Mouse (Mus musculus) gastrocnemius, postnatal 25 days (tissue): ENCODE results near the gene Pde4d. TPM values are rescaled to one million over a fixed set of nuclear protein-coding genes. Genes with fewer than 3 reads are reported as not detected.
"Not testable (repeated sequence)": the region's sequence is repeated elsewhere in the genome, so short reads cannot be mapped to it uniquely, and the experiment has no call there.

ENCODE experiments used
- DNase-seq: peaks from one replicate; pipeline ENCODE4 v3.0.0; 2022
- total RNA-seq, 2 experiments: library from RNA; stranded (reverse); gene quantifications; 1 replicate in 1 of 2; 2 replicates in 1 of 2; pipeline ENCODE4 v1.2.3; 2021

The Pde4d gene
- total RNA-seq, 2 experiments from 2014 or later, result 153 to 164 TPM

DNA sequence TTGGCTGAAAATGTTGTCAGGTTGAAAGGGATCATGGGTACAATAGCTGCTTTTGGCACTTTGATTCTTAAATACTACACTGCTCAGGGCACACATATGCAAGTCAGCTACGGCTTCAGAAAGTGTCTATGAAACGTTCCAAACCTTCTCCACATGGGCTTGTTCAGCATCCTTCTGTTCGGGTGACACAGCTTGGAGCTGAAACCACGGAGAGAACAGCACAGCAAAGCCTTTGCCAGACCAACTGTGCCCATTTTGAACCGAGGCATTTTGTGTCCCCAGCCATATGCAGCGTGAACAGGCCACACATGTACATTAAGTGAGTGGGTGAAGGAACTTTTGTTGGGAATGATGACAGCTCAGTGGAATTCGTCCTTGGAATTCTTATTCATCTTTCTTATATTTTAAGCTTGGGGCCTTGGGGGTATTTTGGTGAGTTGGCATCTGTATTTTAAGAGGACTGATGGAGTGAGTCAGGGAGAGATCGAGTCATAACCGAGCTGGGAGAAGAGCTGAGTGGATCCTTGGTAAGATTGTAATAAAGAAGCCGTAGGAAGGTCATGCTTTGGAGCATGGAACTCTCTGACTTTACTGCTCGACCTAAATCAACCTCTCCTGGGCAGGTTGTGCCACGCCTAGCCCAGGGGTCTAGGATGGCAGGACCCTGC is 243.3 kb downstream of the Pde4d start:
- DNase-seq, result no peak

DNA sequence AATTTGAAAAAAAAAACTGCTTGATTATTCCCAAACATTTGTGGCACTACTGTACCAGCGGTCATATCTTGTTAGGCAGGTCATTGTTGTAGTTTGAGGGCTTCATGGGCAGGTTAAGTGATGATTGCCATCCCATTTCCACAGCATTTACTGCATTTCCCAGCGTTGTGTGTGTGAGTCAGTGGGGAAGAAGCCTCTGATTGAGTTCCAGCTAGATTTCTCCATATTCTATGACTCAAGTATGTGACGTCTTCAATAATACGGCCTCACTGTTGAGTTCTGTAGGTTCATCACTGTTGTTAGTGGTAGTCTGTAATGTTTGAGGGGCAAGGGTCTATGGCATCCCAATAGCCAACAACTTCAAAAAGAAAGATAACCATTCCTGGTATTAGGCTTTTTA is 255.7 kb downstream of the Pde4d start:
- DNase-seq, result no peak

DNA sequence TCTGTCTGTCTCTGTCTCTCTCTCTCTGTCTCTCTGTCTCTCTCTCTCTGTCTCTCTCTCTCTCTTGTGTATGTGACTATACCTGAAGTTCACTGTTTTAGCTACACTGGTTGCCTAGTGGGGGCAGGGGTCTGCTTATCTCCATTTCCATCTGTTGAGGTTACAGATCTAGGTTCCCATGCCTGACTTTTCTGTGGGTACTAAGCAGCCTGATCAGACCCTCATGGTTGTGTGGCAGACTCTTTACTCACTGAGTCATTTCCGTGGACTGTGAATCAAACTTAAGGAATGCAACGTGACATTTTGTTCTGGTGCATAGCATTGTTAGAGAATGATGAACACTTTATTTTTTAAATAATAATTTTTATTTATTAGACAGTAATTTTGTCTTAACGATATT is 264.3 kb downstream of the Pde4d start:
- DNase-seq, result no peak

DNA sequence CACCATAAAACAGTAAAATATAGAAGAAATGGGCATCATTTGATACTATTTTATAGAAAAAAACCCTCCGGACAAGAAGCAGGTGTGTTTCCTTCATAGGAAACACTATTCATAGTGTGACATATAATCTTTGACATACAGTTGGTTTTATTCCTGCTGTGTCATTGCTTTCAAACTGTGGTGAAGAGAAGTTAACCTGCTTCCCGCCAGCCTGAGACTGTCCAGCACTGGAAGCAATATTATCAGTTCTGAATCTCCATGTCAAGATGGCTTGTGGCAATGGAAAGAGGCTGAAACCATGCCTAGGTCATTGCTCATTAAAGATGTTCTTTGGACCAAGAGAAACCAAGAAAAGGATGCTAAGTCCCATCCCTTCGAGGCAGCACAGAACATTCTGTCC is 265.3 kb downstream of the Pde4d start:
- DNase-seq, result no peak

DNA sequence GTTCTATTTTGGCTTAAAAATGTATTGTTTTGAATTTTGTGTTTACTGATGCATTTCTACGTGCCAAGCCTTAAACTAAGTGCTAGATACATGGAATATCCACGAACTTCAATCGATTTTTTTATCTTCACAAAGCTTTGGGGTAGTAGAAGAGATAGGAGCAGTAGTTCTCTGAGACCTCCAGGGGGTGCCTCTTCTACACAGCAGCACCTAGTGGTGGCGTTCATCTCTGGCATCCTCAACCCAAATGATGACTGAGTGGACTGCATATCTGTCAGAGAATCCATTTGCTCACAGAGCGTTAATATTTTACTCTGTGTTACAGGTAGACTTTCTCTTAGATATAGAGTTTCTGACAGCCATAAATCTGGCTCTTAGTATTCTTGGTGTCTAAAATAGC is 272.5 kb downstream of the Pde4d start:
- DNase-seq, result peak; percentile 6

DNA sequence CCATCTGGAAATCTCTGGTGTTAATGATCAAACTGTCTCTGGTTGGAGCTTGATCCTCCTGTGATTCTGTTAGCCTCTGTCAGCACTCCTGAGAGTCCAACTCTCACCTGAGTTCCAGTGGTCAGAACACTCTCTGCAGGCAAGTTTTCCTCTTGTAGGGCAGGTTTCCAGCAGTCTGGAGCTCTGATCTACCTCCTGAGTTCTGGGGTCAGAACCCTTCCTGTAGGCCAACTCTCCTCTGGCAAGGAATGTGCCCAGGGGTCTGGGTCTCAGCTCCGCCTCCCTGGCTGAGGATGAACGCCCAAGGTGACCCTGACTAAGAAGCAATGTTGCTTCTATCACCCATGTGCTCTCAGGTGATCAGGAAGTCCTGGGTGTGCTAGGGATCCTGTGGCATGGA is 284.6 kb downstream of the Pde4d start:
- not testable (repeated sequence) for DNase-seq

DNA sequence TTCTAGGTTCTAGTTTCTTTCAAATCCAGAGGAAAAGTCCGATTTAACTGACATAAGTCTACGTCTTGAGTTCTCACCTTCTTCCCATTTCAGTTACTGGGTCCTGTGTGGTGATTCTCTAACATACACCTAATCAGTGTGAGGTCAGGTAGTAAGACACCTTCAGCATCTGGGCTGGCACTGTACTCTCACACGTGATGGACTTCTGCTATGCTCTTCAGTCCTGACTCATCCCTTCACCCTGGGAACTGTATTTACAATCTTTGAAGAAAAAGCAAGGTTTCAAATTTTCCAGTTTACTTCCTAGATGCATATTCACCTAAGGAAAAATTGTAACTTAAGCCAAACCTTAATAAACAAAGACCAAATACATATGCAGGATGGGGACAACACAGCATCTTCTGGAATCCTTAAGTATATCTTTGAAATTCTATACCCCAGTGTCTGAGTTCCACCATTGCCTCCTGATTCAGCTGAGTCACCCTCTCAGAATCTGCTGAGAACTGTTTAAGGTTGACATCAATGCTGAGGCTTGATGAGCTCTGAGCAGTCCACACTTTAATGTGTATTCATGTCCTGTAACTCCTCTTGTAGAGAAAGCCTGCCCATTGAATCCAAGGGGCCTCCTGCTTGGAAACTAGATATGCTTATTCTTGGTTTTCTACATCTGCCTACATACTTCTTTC is 301.6 kb downstream of the Pde4d start:
- no peak for DNase-seq

DNA sequence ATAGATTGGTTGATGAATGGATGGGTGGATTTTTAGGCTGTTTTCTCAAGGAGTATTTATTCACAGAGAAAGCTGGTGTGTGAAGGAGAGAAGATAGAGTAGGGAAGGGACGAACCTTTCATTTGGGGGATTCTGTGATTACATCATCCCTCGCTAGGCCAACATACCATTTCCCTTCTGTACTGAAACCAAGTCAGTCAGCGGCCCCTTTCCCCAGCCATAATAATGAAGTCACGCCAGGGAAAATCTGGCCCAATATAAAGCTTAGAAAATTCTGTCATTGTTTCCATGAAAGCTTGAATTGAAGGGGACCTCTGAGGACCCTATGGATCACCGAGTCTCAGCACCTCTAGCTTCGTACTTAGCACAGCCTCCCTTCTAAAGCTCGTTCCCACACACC is 307.7 kb downstream of the Pde4d start:
- DNase-seq, result no peak

DNA sequence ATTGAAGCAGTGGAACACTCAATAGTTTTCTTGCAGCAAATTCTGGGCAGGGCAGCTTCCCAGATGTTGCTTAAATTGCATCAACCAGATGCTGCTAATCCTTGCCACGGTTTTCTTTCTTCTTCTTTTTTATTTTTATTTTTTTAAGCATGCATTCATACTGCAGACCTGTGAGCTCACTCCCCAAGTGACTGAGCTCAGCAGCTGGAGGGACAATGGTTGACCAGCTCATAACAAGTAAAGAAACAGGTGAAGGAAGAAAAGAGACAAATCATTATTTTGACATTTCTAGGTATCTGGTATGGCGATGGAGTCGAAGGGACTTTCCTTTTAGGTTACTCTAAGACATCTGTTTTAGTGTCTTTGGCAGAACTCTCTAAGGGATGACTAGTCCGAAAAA is 308.6 kb downstream of the Pde4d start:
- DNase-seq, result no peak

DNA sequence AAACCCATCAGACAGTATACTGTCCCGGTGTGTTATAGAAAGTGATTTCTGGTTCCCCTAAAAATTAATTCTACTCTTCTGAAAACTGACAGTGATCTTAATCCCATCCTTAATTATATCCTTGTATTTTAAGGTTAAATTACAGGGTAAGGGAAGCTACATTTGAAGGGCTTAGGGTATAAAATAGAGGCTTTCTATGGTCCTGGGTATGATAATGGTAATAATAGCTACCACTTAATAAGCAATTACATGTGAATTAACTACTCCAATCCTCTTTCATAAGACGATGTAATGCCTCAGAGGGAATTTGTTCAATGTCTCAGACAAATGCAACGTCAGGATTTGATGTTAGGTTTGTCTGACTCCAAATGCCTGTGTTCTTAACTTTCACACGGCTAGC is 309.4 kb downstream of the Pde4d start:
- DNase-seq, result no peak

DNA sequence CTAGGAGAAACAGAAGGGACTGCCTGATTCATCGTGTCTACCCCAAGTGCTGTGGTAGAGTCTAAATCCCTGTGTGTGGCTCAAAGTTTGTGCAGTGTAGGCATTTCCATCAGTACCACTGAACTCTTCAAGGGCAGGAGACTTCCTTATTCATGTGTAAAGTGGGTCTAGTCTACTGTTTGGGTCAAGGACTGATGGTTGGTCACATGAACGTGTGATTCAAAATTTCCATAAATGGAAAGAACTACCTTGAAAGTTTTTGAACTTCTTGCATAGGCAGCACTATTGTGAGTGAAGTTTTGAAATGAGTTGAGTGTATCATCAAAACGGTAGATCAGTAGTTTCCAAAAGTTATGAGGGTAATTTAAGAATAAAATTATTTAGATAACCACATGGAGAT is 313.5 kb downstream of the Pde4d start:
- DNase-seq, result no peak

DNA sequence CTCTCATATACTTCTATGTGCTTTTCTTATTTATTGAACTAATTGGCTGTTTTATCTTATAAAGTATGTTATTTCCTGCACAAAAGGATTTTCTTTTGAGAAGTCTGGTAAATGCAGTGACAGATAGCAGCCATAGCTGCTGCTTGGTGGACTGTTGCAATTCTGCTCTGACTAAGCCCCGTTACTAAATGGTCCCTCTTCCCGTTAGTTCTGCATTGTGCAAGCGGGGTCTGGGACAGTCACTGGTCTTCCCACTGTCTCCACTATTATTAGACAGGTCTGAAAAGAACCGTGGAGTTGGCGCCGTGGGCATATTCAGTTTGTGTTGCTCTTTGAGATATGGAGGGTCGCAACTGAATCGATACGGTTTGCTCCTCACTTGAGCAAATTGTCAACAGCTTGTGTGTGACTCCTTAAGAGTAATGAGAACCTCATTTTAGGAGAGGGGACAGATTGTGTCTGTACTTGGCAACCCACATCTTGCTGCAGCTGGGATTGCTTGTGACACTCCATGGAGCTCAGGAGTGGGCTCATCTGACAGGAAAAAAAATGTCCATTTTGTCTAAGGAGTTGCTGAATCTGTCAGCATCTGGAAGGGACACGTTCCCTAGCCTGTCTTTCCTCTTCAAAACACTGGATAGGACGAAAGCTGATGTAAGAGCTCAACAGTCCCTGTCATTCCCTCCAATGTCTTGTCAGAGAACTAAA is 316.4 kb downstream of the Pde4d start:
- no peak for DNase-seq

DNA sequence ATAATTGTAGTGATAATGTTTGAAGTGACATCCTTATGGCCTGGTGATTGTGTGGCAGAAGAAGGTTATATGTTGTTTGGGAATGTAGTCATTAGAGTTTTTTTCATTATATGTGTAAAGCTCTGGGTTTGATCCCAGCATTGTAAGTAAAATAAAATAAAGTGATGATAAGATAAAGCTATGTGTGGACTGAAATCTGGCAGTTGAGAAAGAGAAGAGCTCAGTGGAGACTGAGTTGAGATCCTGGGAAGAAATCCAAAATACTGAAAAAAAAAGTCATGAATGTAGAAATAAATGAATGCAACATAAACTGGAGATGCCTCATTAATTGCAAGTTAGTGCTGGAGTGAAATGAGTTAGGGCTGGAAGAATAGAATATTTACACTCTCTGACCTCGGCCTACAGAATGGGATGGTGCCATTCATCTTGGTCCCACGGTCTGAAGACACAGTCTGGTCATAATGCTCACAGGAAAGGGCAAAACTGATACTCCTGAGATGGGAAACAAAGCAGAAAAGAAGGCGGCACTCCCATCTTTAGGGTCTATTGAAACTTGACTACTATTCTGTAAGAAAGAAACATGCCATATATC is 319.8 kb downstream of the Pde4d start:
- no peak for DNase-seq

DNA sequence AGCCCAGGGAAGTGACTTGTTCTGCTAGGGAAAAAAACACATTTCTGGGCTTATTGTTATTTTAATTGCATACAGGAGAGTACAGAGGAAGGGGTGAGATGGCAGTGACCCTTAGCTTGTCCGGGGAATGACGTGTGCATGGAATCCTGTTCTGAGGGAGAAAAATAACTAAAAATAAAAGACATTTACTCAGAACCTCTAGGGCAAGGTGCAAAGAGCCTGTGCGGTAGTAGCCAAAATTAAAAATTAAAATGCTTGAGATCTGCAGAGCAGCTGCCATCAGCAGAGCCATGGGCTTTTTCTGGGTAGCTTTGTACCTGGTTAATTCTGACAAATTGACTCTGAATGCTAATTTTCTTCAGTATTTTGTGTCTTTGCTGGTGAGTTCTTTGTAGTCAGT is 322.6 kb downstream of the Pde4d start:
- DNase-seq, result no peak

DNA sequence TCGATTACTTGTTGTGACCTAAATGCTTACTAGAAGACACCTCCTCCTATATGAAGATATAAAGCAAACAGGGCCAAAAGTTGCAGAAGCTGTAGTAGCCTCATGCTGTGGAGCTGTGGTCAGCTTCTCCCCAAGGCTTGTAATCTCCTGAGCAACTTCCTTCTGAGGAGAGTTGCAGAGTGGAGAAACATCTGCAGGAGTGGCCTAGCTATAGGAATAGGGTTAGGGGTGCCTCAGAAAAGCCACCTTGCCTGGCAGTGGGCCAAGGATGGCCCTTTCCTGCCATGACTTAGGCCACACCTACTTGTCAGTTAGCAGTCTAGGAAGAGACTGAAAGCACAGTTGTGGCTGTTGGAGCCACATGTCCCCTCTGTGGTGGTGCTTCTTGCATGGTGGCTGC is 325.2 kb downstream of the Pde4d start:
- no peak for DNase-seq

DNA sequence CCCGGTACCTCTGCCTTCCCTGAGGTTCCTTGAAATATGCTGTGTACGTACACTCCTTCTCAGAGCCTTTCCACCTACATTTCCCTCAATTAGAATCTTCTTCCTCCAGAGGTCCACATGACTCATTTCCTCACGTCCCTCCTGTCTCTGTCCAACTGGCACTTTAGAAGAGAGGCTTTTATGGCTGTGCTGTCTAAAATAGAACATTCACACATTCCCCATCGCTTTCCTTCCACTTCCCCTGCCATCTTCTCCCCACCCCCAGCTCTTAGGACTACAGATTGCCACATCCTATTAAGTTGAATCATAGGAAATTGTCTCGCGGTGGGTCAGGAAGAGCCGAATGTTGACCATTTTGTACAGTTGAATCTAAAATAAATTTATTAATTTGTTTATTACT is 326.1 kb downstream of the Pde4d start:
- no peak for DNase-seq

DNA sequence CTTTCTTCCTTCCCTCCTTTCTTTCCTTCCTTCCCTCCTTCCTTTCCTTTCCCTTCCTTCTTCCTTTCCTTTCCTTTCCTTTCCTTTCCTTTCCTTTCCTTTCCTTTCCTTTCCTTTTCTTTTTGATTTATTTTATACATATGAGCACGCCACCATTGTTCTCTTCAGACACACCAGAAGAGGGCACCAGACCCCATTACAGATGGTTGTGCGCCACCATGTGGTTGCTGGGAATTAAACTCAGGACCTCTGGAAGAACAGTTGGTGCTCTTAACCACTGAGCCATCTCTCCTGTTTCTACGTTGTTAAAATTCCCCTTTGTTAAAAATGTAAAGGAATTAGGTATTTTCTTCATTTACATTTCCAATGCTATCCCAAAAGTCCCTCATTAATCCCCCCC is 347.9 kb downstream of the Pde4d start:
- DNase-seq, result not testable (repeated sequence)

DNA sequence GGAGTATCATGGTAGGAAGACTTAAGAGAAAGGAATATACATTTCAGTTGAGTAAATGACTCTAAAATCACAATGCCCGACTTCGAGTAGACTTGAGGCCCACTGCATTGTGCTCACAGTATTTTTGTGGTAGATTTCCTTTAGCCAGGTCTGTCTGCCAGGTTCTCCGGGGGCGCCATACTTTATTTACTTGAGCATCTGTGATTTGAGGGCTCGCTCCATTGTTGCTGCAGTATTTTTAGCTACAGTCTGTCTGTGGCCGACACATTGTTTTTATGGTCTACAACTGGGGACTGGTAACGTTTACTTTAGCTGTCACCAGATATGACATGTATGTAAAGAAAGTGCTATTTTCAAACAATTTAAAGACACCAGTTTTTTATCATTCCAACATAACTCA is 359.4 kb downstream of the Pde4d start:
- no peak for DNase-seq

DNA sequence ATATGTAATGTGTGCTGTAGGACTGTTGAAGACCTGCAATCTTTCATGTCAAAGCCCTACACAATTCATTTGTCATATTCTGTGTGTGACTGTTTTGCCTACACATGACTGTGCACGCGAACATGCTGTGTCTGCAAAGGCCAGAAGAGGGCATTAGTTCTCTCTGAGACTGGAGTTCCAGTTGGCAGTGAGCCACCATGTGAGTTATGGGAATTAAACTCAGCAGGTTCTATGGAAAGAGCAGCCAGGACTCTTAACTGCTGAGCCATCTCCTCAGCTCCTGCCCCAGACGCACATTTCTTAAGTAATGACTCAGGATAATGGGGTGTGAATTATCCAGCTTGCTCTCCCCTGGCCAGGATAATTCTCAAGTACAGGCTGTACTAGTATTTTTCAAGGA is 363.2 kb downstream of the Pde4d start:
- no peak for DNase-seq

DNA sequence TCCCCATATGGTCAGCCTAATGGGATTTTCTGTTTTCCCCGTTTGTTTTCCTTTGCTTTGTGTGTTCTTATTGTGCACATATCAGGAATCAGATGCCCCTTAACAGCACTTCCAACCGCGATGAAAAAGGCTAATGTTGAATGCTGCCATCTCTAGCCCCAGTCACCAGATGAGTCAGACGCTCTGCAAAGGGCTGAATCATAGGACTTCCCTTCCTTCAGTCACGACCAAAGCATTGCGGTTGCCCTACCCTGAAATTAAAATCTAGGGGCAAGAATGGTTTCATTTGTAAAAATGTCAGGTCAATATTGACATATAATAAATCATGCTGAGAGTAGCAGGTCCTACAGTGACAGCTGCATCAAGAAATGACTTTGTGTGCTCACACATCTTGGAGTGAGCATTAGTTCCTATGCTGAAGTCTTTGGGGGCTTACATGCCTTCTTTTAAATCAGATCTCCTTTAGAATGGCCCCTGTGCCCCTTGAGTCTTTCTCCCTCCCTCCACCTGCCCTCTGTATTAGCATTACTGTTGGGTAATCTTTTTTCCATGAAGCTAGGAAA is 370.2 kb downstream of the Pde4d start:
- DNase-seq, result no peak

DNA sequence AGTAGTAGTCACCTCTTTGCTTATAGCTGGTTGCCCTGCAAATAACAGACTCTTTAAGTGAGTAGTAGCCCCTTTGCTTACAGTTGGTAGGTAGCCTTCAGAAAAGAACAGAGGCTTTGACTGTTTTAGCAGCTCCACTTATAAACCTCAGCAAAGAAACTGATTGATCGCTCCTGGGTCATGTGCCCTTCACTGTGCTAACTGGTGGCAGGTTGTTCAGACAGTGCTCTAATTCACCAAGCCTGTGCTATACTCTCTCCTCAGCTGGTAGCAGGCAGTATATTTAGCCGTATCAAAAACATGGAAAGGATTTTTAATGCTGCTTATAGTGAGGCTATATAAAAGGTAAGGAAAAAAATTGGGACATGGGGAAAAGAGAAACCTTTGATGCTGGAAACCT is 370.7 kb downstream of the Pde4d start:
- DNase-seq, result no peak

DNA sequence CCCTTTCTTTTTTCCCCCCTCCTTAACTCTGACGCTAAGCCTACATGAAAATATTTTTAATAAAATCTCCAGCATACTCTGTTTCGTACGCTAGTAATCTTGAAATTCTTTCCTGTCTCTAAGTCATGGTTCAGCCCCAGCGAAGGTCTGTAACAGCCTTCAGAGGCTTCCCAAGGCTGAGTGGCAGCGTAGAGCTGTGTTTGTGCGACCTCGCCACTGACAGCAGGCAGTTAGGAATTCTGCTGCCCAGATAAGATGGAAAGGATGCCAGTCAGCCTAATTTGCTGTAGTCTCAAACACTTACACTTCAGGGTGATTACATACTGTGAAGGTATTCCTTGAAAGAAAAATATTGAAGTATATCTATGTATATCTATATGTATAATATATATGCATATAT is 371.5 kb downstream of the Pde4d start:
- no peak for DNase-seq
